Mouse (Mus musculus) adrenal gland, postnatal 0 days (tissue): ENCODE measurements around the gene Usmg5. TPM values are rescaled to one million over a fixed set of nuclear protein-coding genes. Genes with fewer than 3 reads are reported as not detected.

ENCODE experiments used
- polyA plus RNA-seq: library from polyadenylated mRNA; unstranded; fragments of >200 nt; fragmentation: Nextera tagmentation; extraction: Ambion mirVana; gene quantifications from 2 replicates; pipeline ENCODE4 v1.2.1, GENCODE M21; 2015

The Usmg5 gene
- 2,800 and 7,070 TPM in 2 replicates for polyA plus RNA-seq

GRCm38 (mm10) chr19:47090550-47091156 lies at the start of gene Usmg5, which contains the start of gene Pdcd11:
Usmg5 (minus strand) TSS chr19:47090647.
Pdcd11 (plus strand) TSS chr19:47090768.

GRCm38 (mm10) chr19:47137771-47138421 lies 47.4 kb upstream of the Usmg5 start, which contains the start of gene Calhm2:
Calhm2 (minus strand) TSS chr19:47138294.

GRCm38 (mm10) chr19:47067096-47067882 lies 23.2 kb downstream of the Usmg5 start, which contains the start of gene Taf5:
Taf5 (plus strand) TSS chr19:47067746.

GRCm38 (mm10) chr19:47050271-47051032 lies 40.0 kb downstream of the Usmg5 start, which contains the start of gene Pcgf6:
Pcgf6 (minus strand) TSS chr19:47050906.

Other genes starting within 250 kb of the Usmg5 start
- 24.2 and 77.6 TPM in 2 replicates for gene Ina, start 75.9 kb downstream of the Usmg5 start, polyA plus RNA-seq
- 34.8 and 61.8 TPM in 2 replicates for gene Nt5c2, start 75.5 kb downstream of the Usmg5 start, polyA plus RNA-seq
- gene Pcgf6, start 39.7 kb downstream of the Usmg5 start, polyA plus RNA-seq: 10.7 and 16.2 TPM in 2 replicates
- 2.7 and 3.7 TPM in 2 replicates for gene Taf5, start 22.9 kb downstream of the Usmg5 start, polyA plus RNA-seq
- gene Pdcd11, start 121 bp upstream of the Usmg5 start, polyA plus RNA-seq: 3.9 and 4.7 TPM in 2 replicates
- gene Calhm2, start 47.6 kb upstream of the Usmg5 start, polyA plus RNA-seq: 5.4 and 5.5 TPM in 2 replicates
- not detected in 2 replicates for gene Calhm1, start 53.6 kb upstream of the Usmg5 start, polyA plus RNA-seq
- 0.16 TPM in 1 of 2 replicates, not detected in the other for gene Calhm3, start 67.1 kb upstream of the Usmg5 start, polyA plus RNA-seq
- 8.7 and 10.7 TPM in 2 replicates for gene Neurl1a, start 88.2 kb upstream of the Usmg5 start, polyA plus RNA-seq